Mouse (Mus musculus) limb, embryonic 12.5 days (tissue): Measurements from ENCODE around the gene Fastk. TPM values are rescaled to one million over a fixed set of nuclear protein-coding genes. Genes with fewer than 3 reads are reported as not detected.

Experiments
- ATAC-seq: fragments of 200-750 bp; cut with Nextera tagmentation; 2 replicates; pipeline ENCODE4 v1.8.0; 2017; ENCODE audit warnings: low read depth, moderate TSS enrichment; ENCODE audit not compliant: insufficient number of reproducible peaks, insufficient read depth, low FRiP score, low TSS enrichment
- H3K27ac ChIP-seq: fragments of 300-500 bp; sonication (generic); 2 replicates; pipeline ENCODE4 v1.5.1; 2016; ENCODE audit warnings: mild to moderate bottlenecking, moderate library complexity
- H3K27me3 ChIP-seq: fragments of 300-500 bp; sonication (generic); 2 replicates; pipeline ENCODE4 v1.6.1; 2016; ENCODE audit warnings: mild to moderate bottlenecking, moderate library complexity
- H3K36me3 ChIP-seq: fragments of 300-500 bp; sonication (generic); 2 replicates; pipeline ENCODE4 v1.6.1; 2016; ENCODE audit warnings: mild to moderate bottlenecking, moderate library complexity
- H3K4me1 ChIP-seq: fragments of 300-500 bp; sonication (generic); replicated peaks from 2 replicates; pipeline ENCODE4 v1.6.1; 2016
- H3K4me2 ChIP-seq: fragments of 300-500 bp; sonication (generic); 2 replicates; pipeline ENCODE4 v1.6.1; 2016; ENCODE audit warnings: mild to moderate bottlenecking, moderate library complexity
- H3K4me3 ChIP-seq: fragments of 300-500 bp; sonication (generic); replicated peaks from 2 replicates; pipeline ENCODE4 v1.5.1; 2016; ENCODE audit warnings: mild to moderate bottlenecking
- H3K9ac ChIP-seq: fragments of 300-500 bp; sonication (generic); replicated peaks from 2 replicates; pipeline ENCODE4 v1.6.1; 2016; ENCODE audit warnings: mild to moderate bottlenecking, moderate library complexity
- H3K9me3 ChIP-seq: fragments of 300-500 bp; sonication (generic); 2 replicates; pipeline ENCODE4 v1.6.1; 2016; ENCODE audit warnings: mild to moderate bottlenecking, moderate library complexity
- WGBS: fragments of 180-500 bp; shearing (Covaris S2); methylation state at CpG from one replicate; pipeline ENCODE4 v1.1.7; 2016; 5-methylcytosine and 5-hydroxymethylcytosine counted together
- polyA plus RNA-seq: library from polyadenylated mRNA; unstranded; fragments of >200 nt; fragmentation: Nextera tagmentation; extraction: Ambion mirVana; gene quantifications from 2 replicates; pipeline ENCODE4 v1.2.1, GENCODE M21; 2016

Fastk gene
- polyA plus RNA-seq, 1 experiment from 2014 or later: 105 TPM

DNA sequence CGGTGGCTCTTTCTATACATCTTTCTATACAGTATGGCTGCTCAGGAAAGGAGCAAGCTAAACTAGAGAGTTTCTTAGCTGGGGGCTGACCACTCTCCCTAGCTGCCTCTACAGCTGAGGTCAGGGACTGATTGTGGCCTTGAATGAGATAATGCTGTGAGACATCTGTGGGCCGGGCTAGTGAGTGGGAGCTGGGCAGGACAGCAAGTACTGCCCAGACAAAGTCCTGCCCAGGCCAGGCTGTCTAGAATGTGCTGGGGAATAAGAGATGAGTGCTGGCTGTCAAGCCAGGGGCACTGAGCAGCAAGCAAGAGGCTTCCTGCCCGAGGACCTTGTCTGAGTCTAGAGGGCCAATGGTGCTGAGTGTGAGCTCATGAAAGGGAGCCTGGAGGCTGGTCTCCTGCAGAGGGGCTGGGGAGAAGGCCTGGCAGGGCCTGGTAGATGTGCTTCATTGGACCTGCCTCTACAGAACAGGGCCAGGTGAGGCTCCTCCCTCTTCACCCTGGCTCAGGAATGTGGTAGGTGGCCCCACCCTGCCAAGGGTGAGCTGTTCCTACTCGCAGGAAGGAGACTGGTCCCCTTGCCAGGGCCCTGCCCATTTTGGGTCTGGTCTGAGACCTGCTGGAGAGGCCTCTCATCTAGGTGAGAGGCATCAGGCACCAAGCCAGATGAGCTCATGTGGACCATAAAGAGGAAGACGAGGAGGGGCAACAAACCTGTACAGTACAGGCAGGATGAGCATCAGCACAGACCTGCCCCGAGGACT is 30.6 kb upstream of the Fastk start:
- Histone ChIP-seq H3K27ac (no peak overlapping the region), H3K9ac (no peak overlapping the region), H3K27me3 (peaks cover 32% of the 10 kb centered on the region), H3K4me3 (peak overlapping the region; percentile 52), H3K4me1 (peaks cover 39% of the 10 kb centered on the region), H3K9me3 (no peaks in the 10 kb centered on the region), H3K36me3 (peaks cover 56% of the 10 kb centered on the region), H3K4me2 (peak overlapping the region; percentile 89)
- WGBS: 73% methylated on average over 6 of the region's 6 CpGs
- ATAC-seq: no peak

DNA sequence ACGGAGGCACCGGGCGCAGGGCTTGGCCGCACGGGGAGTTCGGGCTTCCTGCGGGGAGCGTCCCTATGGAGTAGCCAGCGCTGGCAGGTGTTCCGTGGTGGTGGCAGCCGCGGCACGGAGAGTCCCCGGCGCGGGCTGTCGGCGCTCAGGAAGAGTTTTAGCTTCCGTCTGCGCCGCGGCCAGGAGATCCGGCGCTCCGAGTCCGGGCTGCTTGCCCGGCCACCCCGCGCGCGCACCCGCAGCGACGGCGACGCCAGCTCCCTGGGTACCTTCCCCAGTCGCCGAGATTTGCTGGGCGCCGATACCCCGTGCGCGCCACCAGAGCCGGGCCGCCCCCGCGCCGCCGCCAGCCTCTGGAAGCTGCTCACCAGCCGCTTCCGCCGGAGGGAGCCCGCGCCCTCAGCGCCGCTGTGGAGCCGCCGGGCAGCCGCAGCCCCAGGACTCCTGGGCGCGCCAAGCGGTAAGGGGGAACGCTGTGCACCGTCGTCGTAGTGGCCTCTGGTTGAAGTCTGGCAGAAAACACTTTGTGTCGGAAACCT is 29.7 kb upstream of the Fastk start:
- Histone ChIP-seq H3K9ac (peak overlapping the region; percentile 73), H3K9me3 (no peaks in the 10 kb centered on the region), H3K4me1 (peaks cover 39% of the 10 kb centered on the region), H3K36me3 (peaks cover 47% of the 10 kb centered on the region), H3K4me2 (peak overlapping the region; percentile 89), H3K27ac (peak overlapping the region; percentile 73; the same call in 1 of the 2 replicates), H3K27me3 (peaks cover 32% of the 10 kb centered on the region), H3K4me3 (peak overlapping the region; percentile 52)
- no peak for ATAC-seq
- 2% methylated on average over 58 of the region's 67 CpGs for WGBS

GRCm38 (mm10) chr5:24474025-24474722 is 29.1 kb upstream of the Fastk start:
- Histone ChIP-seq H3K9me3 (no peaks in the 10 kb centered on the region), H3K9ac (peak overlapping the region; percentile 73), H3K36me3 (peaks cover 41% of the 10 kb centered on the region), H3K27ac (peak overlapping the region; percentile 73), H3K4me2 (peak overlapping the region; percentile 89), H3K4me1 (peaks cover 39% of the 10 kb centered on the region), H3K4me3 (peak overlapping the region; percentile 52), H3K27me3 (peaks cover 32% of the 10 kb centered on the region)
- under 1% methylated on average over 76 of the region's 77 CpGs for WGBS
- ATAC-seq: no peak

DNA sequence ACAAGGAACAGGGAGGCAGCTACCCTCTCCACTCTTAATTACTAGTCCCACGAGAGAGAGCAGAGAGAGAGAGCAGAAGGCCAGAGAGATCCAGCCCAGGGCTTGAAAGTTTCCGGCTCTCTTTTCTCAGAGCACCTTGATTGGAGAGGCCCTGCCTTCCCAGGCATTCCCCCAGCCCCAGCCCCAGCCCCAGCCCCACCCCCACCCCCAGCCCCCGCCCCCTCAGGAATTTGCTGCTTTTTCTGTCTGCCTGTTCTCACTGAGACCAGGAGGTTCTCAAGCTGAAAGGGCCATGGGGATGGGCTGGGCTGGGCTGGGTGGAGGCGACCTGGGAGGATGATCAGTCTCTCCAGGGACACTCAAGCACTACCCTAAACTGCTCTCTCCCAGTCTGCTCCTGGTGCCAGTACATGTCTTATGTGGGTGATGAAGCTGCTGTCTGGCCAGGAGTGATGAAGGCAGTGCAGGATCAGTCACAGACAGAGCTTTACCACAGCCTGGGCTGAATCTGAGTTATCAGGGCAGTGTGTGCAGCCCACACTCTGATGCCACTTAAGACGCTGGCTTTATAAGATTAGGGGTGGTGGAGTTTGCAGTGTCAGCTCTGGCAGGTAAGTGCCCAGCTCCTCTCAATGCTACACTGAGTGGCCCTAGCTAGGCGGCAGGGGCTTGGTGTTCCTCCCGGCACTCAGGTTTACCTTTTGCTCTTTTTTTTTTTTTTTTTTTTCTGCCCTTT is 28.0 kb upstream of the Fastk start:
- Histone ChIP-seq H3K4me3 (0 out of 2 replicates have a peak overlapping the region, but pooled peaks have one; percentile 11), H3K9ac (0 out of 2 replicates have a peak overlapping the region, but pooled peaks have one; percentile 18), H3K36me3 (peaks cover 30% of the 10 kb centered on the region), H3K4me2 (peak overlapping the region; percentile 89), H3K27me3 (peaks cover 32% of the 10 kb centered on the region), H3K27ac (peak overlapping the region; percentile 51), H3K9me3 (no peaks in the 10 kb centered on the region), H3K4me1 (peaks cover 39% of the 10 kb centered on the region)
- 10% methylated on average over 7 of the region's 7 CpGs for WGBS
- 0 out of 2 replicates have a peak, but pooled peaks have one; percentile 5 for ATAC-seq

GRCm38 (mm10) chr5:24470600-24470999 is 25.5 kb upstream of the Fastk start:
- peaks cover 47% of the 10 kb centered on the region for H3K4me1 ChIP-seq
- H3K9ac ChIP-seq: no peak overlapping the region
- peaks cover 31% of the 10 kb centered on the region for H3K27me3 ChIP-seq
- no peak overlapping the region for H3K4me3 ChIP-seq
- H3K36me3 ChIP-seq: peaks cover 9% of the 10 kb centered on the region; the same call in 1 of the 2 replicates
- H3K4me2 ChIP-seq: no peak overlapping the region
- no peak overlapping the region for H3K27ac ChIP-seq
- 15% methylated on average over 5 of the region's 5 CpGs for WGBS
- H3K9me3 ChIP-seq: no peaks in the 10 kb centered on the region
- ATAC-seq: no peak

DNA sequence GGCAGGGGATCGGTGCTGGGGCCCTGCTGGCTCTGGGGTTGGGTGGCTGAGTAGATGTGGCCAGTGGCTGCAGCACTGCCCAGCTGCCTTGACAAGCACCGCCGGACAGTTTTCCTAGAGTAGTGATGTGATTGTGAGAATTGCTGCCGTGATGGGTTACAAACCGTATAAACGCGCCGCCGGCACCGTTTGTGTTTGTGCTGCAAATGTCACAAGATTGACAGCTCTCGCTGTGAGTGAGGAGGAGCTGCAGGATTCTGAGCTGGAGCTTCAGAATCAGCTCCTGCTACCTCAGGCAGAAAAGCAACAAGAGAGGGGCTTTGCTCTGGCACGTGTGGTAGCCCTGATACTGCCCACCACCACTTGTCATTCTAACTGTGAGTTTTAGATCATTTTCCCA is 21.7 kb upstream of the Fastk start:
- Histone ChIP-seq H3K36me3 (peaks cover 8% of the 10 kb centered on the region), H3K27me3 (no peaks in the 10 kb centered on the region), H3K9me3 (no peaks in the 10 kb centered on the region), H3K4me2 (no peak overlapping the region), H3K9ac (no peak overlapping the region), H3K4me1 (peaks cover 9% of the 10 kb centered on the region; the same call in 1 of the 2 replicates), H3K27ac (no peak overlapping the region), H3K4me3 (no peak overlapping the region)
- 75% methylated on average over 12 of the region's 12 CpGs for WGBS
- ATAC-seq: no peak

DNA sequence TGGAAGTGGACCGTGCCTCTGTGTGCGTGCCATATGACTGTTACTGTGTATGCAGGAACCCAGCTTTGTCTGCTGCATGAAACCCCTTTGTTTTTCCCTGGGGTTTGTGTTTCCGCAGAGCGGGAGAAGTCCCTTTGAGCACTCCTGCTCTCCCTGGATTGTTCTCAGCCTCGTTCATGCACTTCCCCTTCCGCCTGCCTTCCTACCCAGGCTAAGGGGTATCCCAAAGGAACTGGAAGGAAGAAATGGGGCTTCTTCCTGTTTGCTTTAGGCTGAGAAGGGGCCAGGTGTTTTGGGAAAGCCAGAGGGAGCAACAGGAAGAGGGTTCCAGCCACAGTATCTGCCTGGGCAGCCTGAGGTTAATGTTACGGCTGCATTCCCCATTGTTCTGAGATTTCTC is 10.5 kb upstream of the Fastk start:
- Histone ChIP-seq H3K9me3 (no peaks in the 10 kb centered on the region), H3K4me2 (peak overlapping the region; percentile 99; the same call in 1 of the 2 replicates), H3K4me3 (no peak overlapping the region), H3K27ac (peak overlapping the region; percentile 42), H3K9ac (peak overlapping the region; percentile 14), H3K36me3 (peaks cover 45% of the 10 kb centered on the region), H3K4me1 (peaks cover 45% of the 10 kb centered on the region), H3K27me3 (no peaks in the 10 kb centered on the region)
- ATAC-seq: no peak
- 78% methylated on average over 7 of the region's 7 CpGs for WGBS

- Histone ChIP-seq H3K4me2 (peak overlapping the region; percentile 99), H3K4me1 (peaks cover 45% of the 10 kb centered on the region), H3K9ac (peak overlapping the region; percentile 14; the same call in 1 of the 2 replicates), H3K27me3 (no peaks in the 10 kb centered on the region), H3K4me3 (no peak overlapping the region), H3K27ac (peak overlapping the region; percentile 42; the same call in 1 of the 2 replicates), H3K36me3 (peaks cover 41% of the 10 kb centered on the region), H3K9me3 (no peaks in the 10 kb centered on the region)
- 73% methylated on average over 3 of the region's 3 CpGs for WGBS
- no peak for ATAC-seq
Observed at GRCm38 (mm10) chr5:24455076-24455475, 10.0 kb upstream of the Fastk start.

GRCm38 (mm10) chr5:24453985-24454303 is 8.9 kb upstream of the Fastk start:
- WGBS: 8% methylated on average over 2 of the region's 2 CpGs
- peaks cover 45% of the 10 kb centered on the region for H3K4me1 ChIP-seq
- H3K27ac ChIP-seq: no peak overlapping the region

DNA sequence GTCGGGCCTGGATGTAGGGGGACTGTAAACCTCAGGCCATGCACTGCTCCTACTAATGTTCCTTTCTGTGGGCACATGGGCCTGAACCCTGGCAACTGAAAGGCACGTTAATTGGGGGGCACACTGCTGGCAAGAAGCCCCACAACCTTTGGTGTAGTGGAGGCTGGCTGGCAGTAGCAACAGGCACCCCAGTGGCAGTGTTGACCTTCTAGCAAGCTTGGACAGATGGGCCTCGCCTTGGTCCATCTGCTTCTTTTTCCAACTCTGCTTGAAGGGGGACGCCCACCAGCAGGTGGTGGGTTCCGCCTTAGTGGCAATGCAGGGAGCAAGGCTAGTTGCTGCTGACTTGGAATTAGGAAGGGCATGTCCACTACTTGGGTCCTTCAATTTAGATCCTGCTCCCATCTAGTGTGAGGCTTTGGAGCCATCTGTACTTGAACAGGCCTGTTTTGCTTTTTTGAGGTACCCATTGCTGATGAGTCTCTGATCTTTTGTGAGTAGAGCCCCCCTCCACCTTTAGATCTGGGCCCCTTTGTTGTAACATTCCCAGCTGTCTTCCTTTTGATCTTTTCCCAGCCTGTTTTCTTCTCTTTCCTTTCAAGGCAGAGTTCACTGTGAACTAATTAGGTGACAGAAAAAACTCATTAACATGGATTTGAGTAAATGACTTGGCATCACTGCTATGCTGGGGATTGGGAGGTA is 8.3 kb upstream of the Fastk start:
- Histone ChIP-seq H3K27ac (peak overlapping the region; percentile 93; the same call in 1 of the 2 replicates), H3K9me3 (no peaks in the 10 kb centered on the region), H3K27me3 (no peaks in the 10 kb centered on the region), H3K4me3 (peak overlapping the region; percentile 94), H3K4me1 (peaks cover 45% of the 10 kb centered on the region), H3K9ac (peak overlapping the region; percentile 97), H3K4me2 (peak overlapping the region; percentile 99), H3K36me3 (peaks cover 30% of the 10 kb centered on the region; the same call in 1 of the 2 replicates)
- ATAC-seq: no peak; the same call in 1 of the 2 replicates
- 8% methylated on average over 5 of the region's 5 CpGs for WGBS

More at GRCm38 (mm10) chr5:24453985-24454303, 8.9 kb upstream of the Fastk start:
- no peaks in the 10 kb centered on the region for H3K27me3 ChIP-seq
- peaks cover 35% of the 10 kb centered on the region; the same call in 1 of the 2 replicates for H3K36me3 ChIP-seq
- peak overlapping the region; percentile 94 for H3K4me3 ChIP-seq
- peak overlapping the region; percentile 99 for H3K4me2 ChIP-seq
- ATAC-seq: no peak
- peak overlapping the region; percentile 97; the same call in 1 of the 2 replicates for H3K9ac ChIP-seq
- H3K9me3 ChIP-seq: no peaks in the 10 kb centered on the region
